In the genomic region with DNA sequence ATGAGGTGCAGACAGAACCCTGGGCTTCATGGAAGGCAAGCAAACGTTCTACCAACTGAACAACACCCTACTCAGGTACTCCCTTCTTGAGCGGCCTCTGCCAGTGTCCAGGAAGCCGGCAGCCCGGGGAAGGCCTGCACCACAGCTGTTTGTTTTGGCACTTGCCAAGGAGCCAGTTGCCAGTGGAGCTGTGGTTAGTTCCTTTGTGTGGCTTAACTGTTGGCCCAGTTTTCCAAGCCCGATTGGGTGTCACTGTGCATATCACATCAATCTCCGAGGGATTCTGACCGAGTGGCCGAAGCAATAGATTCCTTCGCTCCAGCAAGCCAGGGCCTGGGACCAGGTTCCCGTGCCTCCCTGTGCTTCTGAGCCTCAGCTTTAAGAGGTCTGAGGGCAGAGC, we compare ENCODE assay signal across 10 mouse cellular contexts. TPM values are rescaled to one million over a fixed set of nuclear protein-coding genes. Genes with fewer than 3 reads are reported as not detected.
A peak's percentile ranks its signal among the peaks of the same experiment; 100 is the strongest.
DNase-seq lines count a peak whose midpoint lies in the region; ATAC-seq lines count a peak whose summit lies in the region.
"Had no signal": no experiment of that assay in that cellular context is flagged by ENCODE, and none has a peak within 500 bp of the region (broad histone marks: within the 10 kb centered on the region; RNA-seq: fewer than 3 reads in every experiment).

No protein-coding gene starts in this region.

- H3K27ac ChIP-seq in forebrain, embryonic 10.5 days, result 0 out of 2 replicates have a peak overlapping the region, but pooled peaks have one; percentile 2
- H3K27ac ChIP-seq in forebrain, embryonic 14.5 days (ENCODE audit: low read depth, low read length), result no peak overlapping the region
- H3K27ac ChIP-seq in limb, embryonic 15.5 days, result peak overlapping the region; percentile 62
- no peak overlapping the region; the same call in 1 of the 2 replicates for H3K27ac ChIP-seq in limb, embryonic 10.5 days

- H3K9me3 ChIP-seq in forebrain, embryonic 10.5 days, result no peaks in the 10 kb centered on the region
- no peaks in the 10 kb centered on the region for H3K9me3 ChIP-seq in forebrain, embryonic 14.5 days (replicated peaks; ENCODE audit: control insufficient read depth, low read length)
- H3K9me3 ChIP-seq in limb, embryonic 15.5 days, result no peaks in the 10 kb centered on the region
- H3K9me3 ChIP-seq in limb, embryonic 10.5 days (replicated peaks), result no peaks in the 10 kb centered on the region
- H3K9me3 ChIP-seq: megakaryocyte, embryonic 14.5 days had no signal

- H3K27me3 ChIP-seq in forebrain, embryonic 10.5 days (ENCODE audit: poor library complexity, severe bottlenecking), result no peaks in the 10 kb centered on the region
- H3K27me3 ChIP-seq in forebrain, embryonic 14.5 days (replicated peaks; ENCODE audit: control insufficient read depth, insufficient read depth, low read length), result no peaks in the 10 kb centered on the region
- no peaks in the 10 kb centered on the region for H3K27me3 ChIP-seq in limb, embryonic 15.5 days
- 0 out of 2 replicates have a peak, but pooled peaks cover 2% of the 10 kb centered on the region for H3K27me3 ChIP-seq in limb, embryonic 10.5 days (ENCODE audit: low read depth, poor library complexity, severe bottlenecking)
- H3K27me3 ChIP-seq: megakaryocyte, embryonic 14.5 days had no signal

- 88% methylated on average over 10 of the region's 10 CpGs for WGBS in forebrain, embryonic 10.5 days
- 87% methylated on average over 10 of the region's 10 CpGs for WGBS in forebrain, embryonic 14.5 days
- WGBS in limb, embryonic 15.5 days, result 51% methylated on average over 10 of the region's 10 CpGs
- 89% methylated on average over 10 of the region's 10 CpGs for WGBS in limb, embryonic 10.5 days

- no peak for DNase-seq in forebrain, embryonic 10.5 days (ENCODE audit: extremely low spot score, low spot score)
- DNase-seq in forebrain, embryonic 14.5 days (ENCODE audit: low spot score), result no peak
- DNase-seq in limb, embryonic 10.5 days (ENCODE audit: low spot score), result no peak
- DNase-seq in adrenal gland, postnatal 36 days, result peak; percentile 55 to 66
- peak; percentile 86 for DNase-seq in lung, postnatal 36 days
- no peak for DNase-seq in c-Kit-positive CD71-positive TER-119-positive erythroid progenitor cells, embryonic 14.5 days (ENCODE audit: low spot score)

- ATAC-seq in forebrain, embryonic 14.5 days, result no peak
- no peak for ATAC-seq in limb, embryonic 15.5 days (ENCODE audit: insufficient number of reproducible peaks, low FRiP score, low TSS enrichment, low read depth)
- no peak for ATAC-seq in monocyte, adult 5-6 weeks (replicated peaks; ENCODE audit: insufficient number of reproducible peaks, low FRiP score, low TSS enrichment, poor library complexity, severe bottlenecking)
- ATAC-seq: CD4-positive, CD25-positive, alpha-beta regulatory T cell, adult 4 months had no signal

- H3K36me3 ChIP-seq in forebrain, embryonic 10.5 days (replicated peaks), result 0 out of 2 replicates have a peak, but pooled peaks cover 8% of the 10 kb centered on the region
- no peaks in the 10 kb centered on the region for H3K36me3 ChIP-seq in forebrain, embryonic 14.5 days (ENCODE audit: control insufficient read depth, insufficient read depth, low read length)
- no peaks in the 10 kb centered on the region for H3K36me3 ChIP-seq in limb, embryonic 15.5 days
- H3K36me3 ChIP-seq in limb, embryonic 10.5 days, result peaks cover 5% of the 10 kb centered on the region; the same call in 1 of the 2 replicates

- no peak overlapping the region for H3K9ac ChIP-seq in forebrain, embryonic 14.5 days (ENCODE audit: low read length)
- H3K9ac ChIP-seq in limb, embryonic 15.5 days, result no peak overlapping the region

- no peak overlapping the region for H3K4me2 ChIP-seq in forebrain, embryonic 14.5 days (ENCODE audit: low read length)
- no peak overlapping the region for H3K4me2 ChIP-seq in limb, embryonic 15.5 days

- H3K4me1 ChIP-seq in forebrain, embryonic 10.5 days, result peaks cover 32% of the 10 kb centered on the region
- H3K4me1 ChIP-seq in forebrain, embryonic 14.5 days (ENCODE audit: control insufficient read depth, insufficient read depth, low read length), result peaks cover 8% of the 10 kb centered on the region
- peaks cover 58% of the 10 kb centered on the region for H3K4me1 ChIP-seq in limb, embryonic 15.5 days
- peaks cover 48% of the 10 kb centered on the region for H3K4me1 ChIP-seq in limb, embryonic 10.5 days

- H3K4me3 ChIP-seq in forebrain, embryonic 10.5 days, result no peak overlapping the region
- H3K4me3 ChIP-seq in forebrain, embryonic 14.5 days (ENCODE audit: low read depth, low read length), result no peak overlapping the region
- no peak overlapping the region for H3K4me3 ChIP-seq in limb, embryonic 15.5 days
- H3K4me3 ChIP-seq in limb, embryonic 10.5 days, result no peak overlapping the region

RNA-seq across cellular contexts. Expression of gene Srsf3, which starts 25.5 kb away (rescaled TPM):
- 884 TPM in 2 replicates for polyA plus RNA-seq in forebrain, embryonic 10.5 days (2016; fragmentation: Nextera tagmentation; extraction: Ambion mirVana)
- polyA plus RNA-seq in forebrain, embryonic 14.5 days (2014; fragmentation: Nextera tagmentation; extraction: Ambion mirVana), result 712 and 729 TPM in 2 replicates
- 513 and 518 TPM in 2 replicates for polyA plus RNA-seq in limb, embryonic 15.5 days (2015; fragmentation: Nextera tagmentation; extraction: Ambion mirVana)
- polyA plus RNA-seq in limb, embryonic 10.5 days (2016; fragmentation: Nextera tagmentation; extraction: Ambion mirVana), result 820 and 832 TPM in 2 replicates
- total RNA-seq in adrenal gland, postnatal 36 days (2021), result 100 to 1,000 TPM; 147 to 148 TPM
- 679 to 753 TPM (median 702 TPM) in 3 replicates for total RNA-seq in monocyte, adult 5-6 weeks (2017)

RNA-seq across cellular contexts. Expression of gene Cdkn1a, which starts 32.8 kb away (rescaled TPM):
- 14.0 and 16.8 TPM in 2 replicates for polyA plus RNA-seq in forebrain, embryonic 10.5 days (2016; fragmentation: Nextera tagmentation; extraction: Ambion mirVana)
- 41.0 and 43.3 TPM in 2 replicates for polyA plus RNA-seq in forebrain, embryonic 14.5 days (2014; fragmentation: Nextera tagmentation; extraction: Ambion mirVana)
- 233 and 345 TPM in 2 replicates for polyA plus RNA-seq in limb, embryonic 15.5 days (2015; fragmentation: Nextera tagmentation; extraction: Ambion mirVana)
- polyA plus RNA-seq in limb, embryonic 10.5 days (2016; fragmentation: Nextera tagmentation; extraction: Ambion mirVana), result 22.2 and 28.8 TPM in 2 replicates
- total RNA-seq in adrenal gland, postnatal 36 days (2021), result 10 to 100 TPM; 22.1 to 78.4 TPM
- total RNA-seq in monocyte, adult 5-6 weeks (2017), result 10.7 to 29.2 TPM (median 15.7 TPM) in 3 replicates

RNA-seq across cellular contexts. Expression of gene Stk38, which starts 50.2 kb away (rescaled TPM):
- polyA plus RNA-seq in forebrain, embryonic 10.5 days (2016; fragmentation: Nextera tagmentation; extraction: Ambion mirVana), result 117 and 119 TPM in 2 replicates
- polyA plus RNA-seq in forebrain, embryonic 14.5 days (2014; fragmentation: Nextera tagmentation; extraction: Ambion mirVana), result 81.7 and 94.8 TPM in 2 replicates
- 100 and 104 TPM in 2 replicates for polyA plus RNA-seq in limb, embryonic 15.5 days (2015; fragmentation: Nextera tagmentation; extraction: Ambion mirVana)
- 116 and 131 TPM in 2 replicates for polyA plus RNA-seq in limb, embryonic 10.5 days (2016; fragmentation: Nextera tagmentation; extraction: Ambion mirVana)
- 10 to 100 TPM; 53.4 to 55.9 TPM for total RNA-seq in adrenal gland, postnatal 36 days (2021)
- 369 to 443 TPM (median 402 TPM) in 3 replicates for total RNA-seq in monocyte, adult 5-6 weeks (2017)

RNA-seq across cellular contexts. Expression of gene Rab44, which starts 56.0 kb away (rescaled TPM):
- polyA plus RNA-seq in forebrain, embryonic 10.5 days (2016; fragmentation: Nextera tagmentation; extraction: Ambion mirVana), result 0.20 and 0.25 TPM in 2 replicates
- polyA plus RNA-seq in forebrain, embryonic 14.5 days (2014; fragmentation: Nextera tagmentation; extraction: Ambion mirVana), result not detected in 2 replicates
- 5.1 and 5.6 TPM in 2 replicates for polyA plus RNA-seq in limb, embryonic 15.5 days (2015; fragmentation: Nextera tagmentation; extraction: Ambion mirVana)
- 0.11 and 0.26 TPM in 2 replicates for polyA plus RNA-seq in limb, embryonic 10.5 days (2016; fragmentation: Nextera tagmentation; extraction: Ambion mirVana)
- total RNA-seq in adrenal gland, postnatal 36 days (2021), result under 1 TPM; 0.20 to 0.50 TPM
- total RNA-seq in monocyte, adult 5-6 weeks (2017), result 19.9 to 98.4 TPM (median 83.3 TPM) in 3 replicates
- polyA plus RNA-seq: CD4-positive, CD25-positive, alpha-beta regulatory T cell, adult 4 months had no signal

Comparison
In these comparisons a context has a peak if more than half of its experiments do, and no peak if none do; other contexts are left out.
1. H3K27ac ChIP-seq: peak in forebrain, embryonic 10.5 days (single experiment) and limb, embryonic 15.5 days (single experiment); none in forebrain, embryonic 14.5 days (single experiment) and limb, embryonic 10.5 days (single experiment).
2. DNase-seq: peak in adrenal gland, postnatal 36 days (2 of 2) and lung, postnatal 36 days (single experiment); none in forebrain, embryonic 10.5 days (single experiment), forebrain, embryonic 14.5 days (single experiment), limb, embryonic 10.5 days (single experiment) and c-Kit-positive CD71-positive TER-119-positive erythroid progenitor cells, embryonic 14.5 days (single experiment).